Mouse (Mus musculus) forebrain, embryonic 14.5 days (tissue): ENCODE measurements around the gene Adora1. TPM values are rescaled to one million over a fixed set of nuclear protein-coding genes. Genes with fewer than 3 reads are reported as not detected.

ENCODE experiments used
- ATAC-seq: fragments of 200-750 bp; cut with Nextera tagmentation; 2 replicates; pipeline ENCODE4 v1.8.0; 2017; ENCODE audit warnings: mild to moderate bottlenecking, moderate library complexity
- DNase-seq: peaks from one replicate; pipeline ENCODE4 v3.0.0-alpha.2; 2015; ENCODE audit warnings: low spot score
- H3K27ac ChIP-seq: fragments of 300-500 bp; sonication (generic); 2 replicates; pipeline ENCODE4 v1.5.1; 2014; ENCODE audit warnings: low read depth, mild to moderate bottlenecking, control low read depth, low read length, moderate library complexity
- H3K27me3 ChIP-seq: fragments of 300-500 bp; sonication (generic); replicated peaks from 2 replicates; pipeline ENCODE4 v1.6.1; 2014; ENCODE audit warnings: low read length, control low read depth, mixed read lengths; ENCODE audit not compliant: control insufficient read depth, insufficient read depth
- H3K36me3 ChIP-seq: fragments of 300-500 bp; sonication (generic); 2 replicates; pipeline ENCODE4 v1.6.1; 2014; ENCODE audit warnings: low read length, control low read depth; ENCODE audit not compliant: control insufficient read depth, insufficient read depth
- H3K4me1 ChIP-seq: fragments of 300-500 bp; sonication (generic); 2 replicates; pipeline ENCODE4 v1.6.1; 2014; ENCODE audit warnings: antibody characterized with exemption, low read length, control low read depth; ENCODE audit not compliant: control insufficient read depth, insufficient read depth
- H3K4me2 ChIP-seq: fragments of 300-500 bp; sonication (generic); 2 replicates; pipeline ENCODE4 v1.6.1; 2014; ENCODE audit warnings: mild to moderate bottlenecking, control low read depth, low read length
- H3K4me3 ChIP-seq: fragments of 300-500 bp; sonication (generic); 2 replicates; pipeline ENCODE4 v1.5.1; 2014; ENCODE audit warnings: low read depth, low read length, control low read depth
- H3K9ac ChIP-seq: fragments of 300-500 bp; sonication (generic); 2 replicates; pipeline ENCODE4 v1.6.1; 2014; ENCODE audit warnings: mild to moderate bottlenecking, low read length, control low read depth, moderate library complexity
- H3K9me3 ChIP-seq: fragments of 300-500 bp; sonication (generic); replicated peaks from 2 replicates; pipeline ENCODE4 v1.6.1; 2016; ENCODE audit warnings: low read length, control low read depth, mixed read lengths; ENCODE audit not compliant: control insufficient read depth
- WGBS: fragments of 180-500 bp; shearing (Covaris S2); extraction: QIAGEN DNeasy Blood & Tissue Kit; methylation state at CpG from one replicate; pipeline ENCODE4 v1.1.7; 2014; 5-methylcytosine and 5-hydroxymethylcytosine counted together
- polyA plus RNA-seq: library from polyadenylated mRNA; unstranded; fragments of >200 nt; fragmentation: Nextera tagmentation; extraction: Ambion mirVana; gene quantifications from 2 replicates; pipeline ENCODE4 v1.2.1, GENCODE M21; 2014

Gene Adora1
- polyA plus RNA-seq, 1 experiment from 2014 or later: 5.4 TPM

- H3K36me3 ChIP-seq: no peaks in the 10 kb centered on the region
- no peak overlapping the region for H3K27ac ChIP-seq
- H3K9me3 ChIP-seq: no peaks in the 10 kb centered on the region
- DNase-seq (no peak), ATAC-seq (no peak)
- no peak overlapping the region for H3K4me3 ChIP-seq
- H3K4me2 ChIP-seq: no peak overlapping the region
- no peaks in the 10 kb centered on the region for H3K27me3 ChIP-seq
- WGBS: 93% methylated on average over 5 of the region's 5 CpGs
- no peak overlapping the region for H3K9ac ChIP-seq
- H3K4me1 ChIP-seq: no peaks in the 10 kb centered on the region
Observed at GRCm38 (mm10) chr1:134225375-134225774, 9.9 kb downstream of the Adora1 start.

DNA sequence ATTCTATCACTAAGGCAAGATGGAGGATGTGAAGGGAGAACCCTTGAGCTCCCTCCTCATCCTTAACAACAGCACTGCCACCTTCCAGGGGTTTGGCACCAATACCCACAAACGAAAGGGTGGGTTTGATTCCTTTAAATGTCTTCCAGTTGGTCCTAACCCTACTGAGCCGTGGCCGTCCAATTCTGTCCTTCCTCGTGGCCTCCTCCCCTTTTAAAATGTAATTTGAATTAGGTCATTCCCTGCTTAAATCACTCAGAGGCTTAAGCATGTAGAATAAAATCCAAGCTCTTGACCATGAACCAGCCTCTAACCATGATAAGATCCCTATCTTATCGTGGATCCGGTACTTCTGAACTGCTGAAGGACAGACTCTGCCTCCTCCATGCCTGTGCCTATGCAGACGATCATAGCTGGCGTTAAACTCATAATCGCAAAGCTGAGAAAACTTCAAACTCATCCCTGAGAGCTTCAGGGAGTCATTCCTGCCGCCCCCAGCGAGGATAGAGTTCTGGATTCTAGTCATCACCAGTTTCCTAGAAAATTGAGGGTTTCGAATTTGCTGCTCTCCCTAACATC, 10.5 kb downstream of the Adora1 start:
- no peaks in the 10 kb centered on the region for H3K9me3 ChIP-seq
- DNase-seq (no peak), ATAC-seq (no peak)
- H3K9ac ChIP-seq: no peak overlapping the region
- 90% methylated on average over 12 of the region's 12 CpGs for WGBS
- H3K4me3 ChIP-seq: no peak overlapping the region
- H3K27ac ChIP-seq: no peak overlapping the region
- no peaks in the 10 kb centered on the region for H3K36me3 ChIP-seq
- no peak overlapping the region for H3K4me2 ChIP-seq
- no peaks in the 10 kb centered on the region for H3K4me1 ChIP-seq
- no peaks in the 10 kb centered on the region for H3K27me3 ChIP-seq

GRCm38 (mm10) chr1:134222122-134223055, 12.8 kb downstream of the Adora1 start:
- no peak overlapping the region for H3K27ac ChIP-seq
- H3K4me1 ChIP-seq: no peaks in the 10 kb centered on the region
- no peaks in the 10 kb centered on the region for H3K9me3 ChIP-seq
- DNase-seq (no peak), ATAC-seq (no peak)
- WGBS: 64% methylated on average over 8 of the region's 8 CpGs
- no peaks in the 10 kb centered on the region for H3K36me3 ChIP-seq
- no peak overlapping the region for H3K4me3 ChIP-seq
- H3K4me2 ChIP-seq: no peak overlapping the region
- no peak overlapping the region for H3K9ac ChIP-seq
- no peaks in the 10 kb centered on the region for H3K27me3 ChIP-seq

GRCm38 (mm10) chr1:134221172-134221571, 14.1 kb downstream of the Adora1 start:
- no peaks in the 10 kb centered on the region for H3K36me3 ChIP-seq
- no peaks in the 10 kb centered on the region for H3K27me3 ChIP-seq
- no peak overlapping the region for H3K9ac ChIP-seq
- 94% methylated on average over 1 of the region's 1 CpGs for WGBS
- no peak overlapping the region for H3K4me3 ChIP-seq
- H3K9me3 ChIP-seq: no peaks in the 10 kb centered on the region
- no peak overlapping the region for H3K27ac ChIP-seq
- DNase-seq: no peak
- H3K4me1 ChIP-seq: no peaks in the 10 kb centered on the region; the same call in 1 of the 2 replicates
- no peak for ATAC-seq
- H3K4me2 ChIP-seq: no peak overlapping the region

DNA sequence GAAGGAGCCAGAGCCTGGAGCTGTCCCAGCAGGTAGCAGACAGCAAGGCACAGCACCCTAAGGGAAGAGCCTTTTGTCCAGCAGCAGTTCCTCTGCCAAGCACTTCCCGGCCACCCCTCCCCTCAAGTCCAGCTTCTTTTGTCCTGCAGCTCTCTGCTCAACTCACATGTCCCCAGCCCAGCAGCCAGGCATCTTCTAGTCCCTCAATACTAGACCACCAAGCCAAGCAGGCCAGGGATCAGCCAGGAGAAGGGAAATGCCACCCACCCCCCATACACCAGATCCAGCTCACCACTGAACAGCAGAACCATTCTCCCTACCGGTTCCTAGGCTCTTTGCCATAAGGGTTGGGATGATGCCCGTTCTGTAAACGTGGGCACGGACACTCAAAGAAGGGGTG, 15.6 kb downstream of the Adora1 start:
- ATAC-seq (no peak), DNase-seq (no peak)
- H3K4me2 ChIP-seq: no peak overlapping the region
- peaks cover 7% of the 10 kb centered on the region for H3K4me1 ChIP-seq
- no peaks in the 10 kb centered on the region for H3K36me3 ChIP-seq
- H3K27me3 ChIP-seq: no peaks in the 10 kb centered on the region
- H3K9me3 ChIP-seq: no peaks in the 10 kb centered on the region
- H3K4me3 ChIP-seq: no peak overlapping the region
- no peak overlapping the region for H3K27ac ChIP-seq
- 62% methylated on average over 5 of the region's 5 CpGs for WGBS
- no peak overlapping the region for H3K9ac ChIP-seq

- Histone ChIP-seq H3K4me3 (no peak overlapping the region), H3K4me2 (no peak overlapping the region), H3K4me1 (peaks cover 7% of the 10 kb centered on the region), H3K9ac (no peak overlapping the region), H3K9me3 (no peaks in the 10 kb centered on the region), H3K27ac (no peak overlapping the region), H3K36me3 (no peaks in the 10 kb centered on the region), H3K27me3 (no peaks in the 10 kb centered on the region)
- ATAC-seq (no peak), DNase-seq (no peak)
- WGBS: 64% methylated on average over 3 of the region's 3 CpGs
Observed at GRCm38 (mm10) chr1:134217942-134218341, 17.3 kb downstream of the Adora1 start.

- H3K27me3 ChIP-seq: no peaks in the 10 kb centered on the region
- no peak overlapping the region for H3K4me2 ChIP-seq
- H3K36me3 ChIP-seq: no peaks in the 10 kb centered on the region
- DNase-seq (no peak), ATAC-seq (no peak)
- H3K27ac ChIP-seq: no peak overlapping the region
- H3K9me3 ChIP-seq: no peaks in the 10 kb centered on the region
- no peak overlapping the region for H3K9ac ChIP-seq
- no peak overlapping the region for H3K4me3 ChIP-seq
- WGBS: 72% methylated on average over 12 of the region's 12 CpGs
- H3K4me1 ChIP-seq: peaks cover 7% of the 10 kb centered on the region
Observed at GRCm38 (mm10) chr1:134217028-134217481, 18.2 kb downstream of the Adora1 start.

GRCm38 (mm10) chr1:134216629-134216971, 18.6 kb downstream of the Adora1 start:
- no peak overlapping the region for H3K9ac ChIP-seq
- 83% methylated on average over 2 of the region's 2 CpGs for WGBS
- H3K36me3 ChIP-seq: no peaks in the 10 kb centered on the region
- ATAC-seq (no peak), DNase-seq (no peak)
- no peak overlapping the region for H3K4me3 ChIP-seq
- no peaks in the 10 kb centered on the region for H3K27me3 ChIP-seq
- no peak overlapping the region for H3K4me2 ChIP-seq
- H3K27ac ChIP-seq: no peak overlapping the region
- no peaks in the 10 kb centered on the region for H3K9me3 ChIP-seq
- H3K4me1 ChIP-seq: peaks cover 7% of the 10 kb centered on the region
